Mouse (Mus musculus): ENCODE measurements around the gene Gimd1. TPM values are rescaled to one million over a fixed set of nuclear protein-coding genes. Genes with fewer than 3 reads are reported as not detected.
A peak's percentile ranks its signal among the peaks of the same experiment; 100 is the strongest.

Gimd1 gene
- total and polyA plus RNA-seq, 3 experiments, result not detected

- no peaks in the 10 kb centered on the region for H3K79me2 ChIP-seq (replicated peaks; ENCODE audit: control insufficient read depth, insufficient read depth, low read length)
- H3K36me3 ChIP-seq (ENCODE audit: control insufficient read depth, insufficient read depth, low read length), result no peaks in the 10 kb centered on the region
- H3K27ac ChIP-seq, result no peak overlapping the region
- H3K4me3 ChIP-seq, result no peak overlapping the region
- H3K9ac ChIP-seq (ENCODE audit: low read depth, low read length), result no peak overlapping the region
- DNase-seq, result no peak
- no peaks in the 10 kb centered on the region for H3K4me1 ChIP-seq (ENCODE audit: control insufficient read depth, insufficient read depth, low read length)
- no peak for TF ChIP-seq POLR2A (IDR thresholded peaks at IDR 0.05; ENCODE audit: insufficient read depth, low read depth, low read length)
- TF ChIP-seq CTCF (IDR thresholded peaks at IDR 0.05), result no peak
- TF ChIP-seq EP300 (IDR thresholded peaks at IDR 0.05; ENCODE audit: insufficient read depth, low read depth, low read length), result no peak
- intact Hi-C loops (cut with DNase I), result no loop called here
- 58% methylated on average over 7 of the region's 7 CpGs for WGBS
- H3K27me3 ChIP-seq (ENCODE audit: control insufficient read depth, insufficient read depth, low read length), result no peaks in the 10 kb centered on the region
Measured at GRCm38 (mm10) chr3:132649368-132649767, 19.7 kb downstream of the Gimd1 start.

- Histone ChIP-seq H3K27ac (no peak overlapping the region), H3K36me3 (ENCODE audit: control insufficient read depth, insufficient read depth, low read length) (no peaks in the 10 kb centered on the region), H3K4me1 (ENCODE audit: control insufficient read depth, insufficient read depth, low read length) (no peaks in the 10 kb centered on the region), H3K79me2 (replicated peaks; ENCODE audit: control insufficient read depth, insufficient read depth, low read length) (no peaks in the 10 kb centered on the region), H3K9ac (ENCODE audit: low read depth, low read length) (no peak overlapping the region), H3K4me3 (no peak overlapping the region), H3K27me3 (ENCODE audit: control insufficient read depth, insufficient read depth, low read length) (no peaks in the 10 kb centered on the region)
- no peak for DNase-seq
- TF ChIP-seq POLR2A (IDR thresholded peaks at IDR 0.05; ENCODE audit: insufficient read depth, low read depth, low read length) (no peak), CTCF (IDR thresholded peaks at IDR 0.05) (no peak), EP300 (IDR thresholded peaks at IDR 0.05; ENCODE audit: insufficient read depth, low read depth, low read length) (no peak)
- intact Hi-C loops (cut with DNase I), result no loop called here
- WGBS, result 68% methylated on average over 5 of the region's 5 CpGs
Measured at GRCm38 (mm10) chr3:132650191-132650590, 20.6 kb downstream of the Gimd1 start.

GRCm38 (mm10) chr3:132651776-132652175 is 22.2 kb downstream of the Gimd1 start:
- DNase-seq, result peak; percentile 42 to 45
- 65% methylated on average over 3 of the region's 3 CpGs for WGBS
- Histone ChIP-seq H3K9ac (ENCODE audit: low read depth, low read length) (no peak overlapping the region), H3K27ac (no peak overlapping the region), H3K27me3 (ENCODE audit: control insufficient read depth, insufficient read depth, low read length) (no peaks in the 10 kb centered on the region), H3K79me2 (replicated peaks; ENCODE audit: control insufficient read depth, insufficient read depth, low read length) (no peaks in the 10 kb centered on the region), H3K4me1 (ENCODE audit: control insufficient read depth, insufficient read depth, low read length) (no peaks in the 10 kb centered on the region), H3K4me3 (no peak overlapping the region), H3K36me3 (ENCODE audit: control insufficient read depth, insufficient read depth, low read length) (no peaks in the 10 kb centered on the region)
- TF ChIP-seq EP300 (IDR thresholded peaks at IDR 0.05; ENCODE audit: insufficient read depth, low read depth, low read length) (no peak), POLR2A (IDR thresholded peaks at IDR 0.05; ENCODE audit: insufficient read depth, low read depth, low read length) (no peak), CTCF (IDR thresholded peaks at IDR 0.05) (no peak)
- intact Hi-C loops (cut with DNase I), result no loop called here

DNA sequence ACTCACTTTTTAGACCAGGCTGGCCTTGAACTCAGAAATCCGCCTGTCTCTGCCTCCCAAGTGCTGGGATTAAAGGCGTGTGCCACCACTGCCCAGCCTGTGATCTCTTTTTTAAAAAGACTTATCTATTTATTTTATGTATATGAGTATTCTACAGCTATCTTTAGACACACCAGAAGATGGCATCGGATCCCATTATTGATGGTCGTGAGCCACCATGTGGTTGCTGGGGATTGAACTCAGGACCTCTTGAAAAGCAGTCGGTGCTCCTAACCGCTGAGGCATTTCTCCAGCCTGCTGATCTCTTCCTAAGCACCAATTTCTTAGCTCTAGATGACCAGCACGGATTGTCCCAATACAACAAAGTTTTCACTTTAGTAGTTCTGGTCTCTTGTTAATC is 24.3 kb downstream of the Gimd1 start:
- no peaks in the 10 kb centered on the region for H3K36me3 ChIP-seq (ENCODE audit: control insufficient read depth, insufficient read depth, low read length)
- 89% methylated on average over 7 of the region's 7 CpGs for WGBS
- no peak for TF ChIP-seq POLR2A (IDR thresholded peaks at IDR 0.05; ENCODE audit: insufficient read depth, low read depth, low read length)
- no peak for TF ChIP-seq EP300 (IDR thresholded peaks at IDR 0.05; ENCODE audit: insufficient read depth, low read depth, low read length)
- no peak for TF ChIP-seq CTCF (IDR thresholded peaks at IDR 0.05)
- no peaks in the 10 kb centered on the region for H3K4me1 ChIP-seq (ENCODE audit: control insufficient read depth, insufficient read depth, low read length)
- no peak for DNase-seq
- no peaks in the 10 kb centered on the region for H3K79me2 ChIP-seq (replicated peaks; ENCODE audit: control insufficient read depth, insufficient read depth, low read length)
- intact Hi-C loops (cut with DNase I), result no loop called here
- no peaks in the 10 kb centered on the region for H3K27me3 ChIP-seq (ENCODE audit: control insufficient read depth, insufficient read depth, low read length)
- H3K4me3 ChIP-seq, result no peak overlapping the region
- no peak overlapping the region for H3K27ac ChIP-seq
- no peak overlapping the region for H3K9ac ChIP-seq (ENCODE audit: low read depth, low read length)

DNA sequence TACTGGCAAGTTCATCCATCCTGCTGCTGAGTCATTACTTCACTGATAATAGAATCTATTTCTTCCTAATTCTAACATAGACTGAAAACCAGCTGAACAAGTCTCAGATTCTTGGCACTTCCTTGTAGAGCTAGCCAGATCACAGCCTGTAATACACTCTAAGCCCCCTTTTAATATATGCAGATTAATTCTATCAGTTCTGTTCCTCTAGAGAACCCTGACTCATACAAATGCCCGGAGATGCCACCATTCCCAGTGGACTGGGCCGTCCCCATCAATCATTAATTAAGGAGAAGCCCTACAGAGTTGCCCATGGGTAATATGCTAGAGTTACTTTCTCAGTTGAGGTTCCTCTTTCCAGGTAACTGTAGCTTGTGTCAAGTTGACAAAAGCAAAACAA is 26.3 kb downstream of the Gimd1 start:
- TF ChIP-seq CTCF (IDR thresholded peaks at IDR 0.05), result no peak
- TF ChIP-seq EP300 (IDR thresholded peaks at IDR 0.05; ENCODE audit: insufficient read depth, low read depth, low read length), result no peak
- no peak for TF ChIP-seq POLR2A (IDR thresholded peaks at IDR 0.05; ENCODE audit: insufficient read depth, low read depth, low read length)
- no peak overlapping the region for H3K4me3 ChIP-seq
- H3K36me3 ChIP-seq (ENCODE audit: control insufficient read depth, insufficient read depth, low read length), result no peaks in the 10 kb centered on the region; the same call in 1 of the 2 replicates
- H3K9ac ChIP-seq (ENCODE audit: low read depth, low read length), result no peak overlapping the region
- no peaks in the 10 kb centered on the region for H3K4me1 ChIP-seq (ENCODE audit: control insufficient read depth, insufficient read depth, low read length)
- intact Hi-C loops (cut with DNase I), result no loop called here
- 89% methylated on average over 2 of the region's 2 CpGs for WGBS
- H3K27ac ChIP-seq, result no peak overlapping the region
- H3K79me2 ChIP-seq (replicated peaks; ENCODE audit: control insufficient read depth, insufficient read depth, low read length), result no peaks in the 10 kb centered on the region
- H3K27me3 ChIP-seq (ENCODE audit: control insufficient read depth, insufficient read depth, low read length), result no peaks in the 10 kb centered on the region
- DNase-seq, result no peak

DNA sequence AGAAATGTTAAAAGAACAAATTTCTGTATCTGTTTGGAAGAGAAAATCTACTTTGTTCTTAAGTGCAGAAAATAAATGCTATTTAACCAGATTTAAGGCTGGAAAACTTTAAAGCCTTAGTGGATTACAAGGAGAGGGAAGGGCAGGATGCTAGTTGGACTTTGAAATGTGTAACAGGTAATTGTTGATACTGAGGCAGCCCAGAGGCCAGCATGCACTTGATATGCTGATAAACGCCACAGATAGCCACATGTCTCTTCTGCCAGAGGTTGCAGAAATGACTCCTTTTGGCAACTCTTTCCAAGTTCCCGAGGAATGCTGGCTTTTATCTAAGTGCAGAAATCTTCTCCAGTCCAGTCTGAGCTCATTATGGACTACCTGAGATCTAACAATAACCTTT is 47.9 kb downstream of the Gimd1 start:
- Histone ChIP-seq H3K9ac (ENCODE audit: low read depth, low read length) (no peak overlapping the region), H3K4me1 (ENCODE audit: control insufficient read depth, insufficient read depth, low read length) (no peaks in the 10 kb centered on the region), H3K27me3 (ENCODE audit: control insufficient read depth, insufficient read depth, low read length) (no peaks in the 10 kb centered on the region), H3K27ac (no peak overlapping the region), H3K4me3 (no peak overlapping the region), H3K36me3 (ENCODE audit: control insufficient read depth, insufficient read depth, low read length) (peaks cover under 1% of the 10 kb centered on the region; the same call in 1 of the 2 replicates), H3K79me2 (replicated peaks; ENCODE audit: control insufficient read depth, insufficient read depth, low read length) (no peaks in the 10 kb centered on the region)
- no peak for DNase-seq
- TF ChIP-seq POLR2A (IDR thresholded peaks at IDR 0.05; ENCODE audit: insufficient read depth, low read depth, low read length), result no peak
- no peak for TF ChIP-seq CTCF (IDR thresholded peaks at IDR 0.05)
- no peak for TF ChIP-seq EP300 (IDR thresholded peaks at IDR 0.05; ENCODE audit: insufficient read depth, low read depth, low read length)
- intact Hi-C loops (cut with DNase I), result loop anchor here (2.0 kb wide), 1 partner anchor 13 kb away; no protein-coding TSS in a partner anchor
- WGBS, result 69% methylated on average over 2 of the region's 2 CpGs
